Mouse (Mus musculus) lung, embryonic 14.5 days (tissue): ENCODE results near the gene Sh2b2. TPM values are rescaled to one million over a fixed set of nuclear protein-coding genes. Genes with fewer than 3 reads are reported as not detected.

ENCODE experiments used
- ATAC-seq: fragments of 200-750 bp; cut with Nextera tagmentation; 2 replicates; pipeline ENCODE4 v1.8.0; 2017; ENCODE audit warnings: mild to moderate bottlenecking, moderate TSS enrichment, moderate library complexity; ENCODE audit not compliant: insufficient read depth
- DNase-seq: peaks from one replicate; pipeline ENCODE4 v3.0.0-alpha.2; 2015
- H3K27ac ChIP-seq: fragments of 300-500 bp; sonication (generic); 2 replicates; pipeline ENCODE4 v1.5.1; 2014; ENCODE audit warnings: low read depth, mild to moderate bottlenecking, moderate library complexity
- H3K27me3 ChIP-seq: fragments of 300-500 bp; sonication (generic); 2 replicates; pipeline ENCODE4 v1.6.1; 2014; ENCODE audit warnings: low read length, control low read depth; ENCODE audit not compliant: insufficient read depth
- H3K36me3 ChIP-seq: fragments of 300-500 bp; sonication (generic); 2 replicates; pipeline ENCODE4 v1.6.1; 2014; ENCODE audit warnings: control low read depth; ENCODE audit not compliant: insufficient read depth
- H3K4me1 ChIP-seq: fragments of 300-500 bp; sonication (generic); 2 replicates; pipeline ENCODE4 v1.6.1; 2014; ENCODE audit warnings: antibody characterized with exemption, control low read depth; ENCODE audit not compliant: insufficient read depth
- H3K4me2 ChIP-seq: fragments of 300-500 bp; sonication (generic); 2 replicates; pipeline ENCODE4 v1.6.1; 2014; ENCODE audit warnings: mild to moderate bottlenecking
- H3K4me3 ChIP-seq: fragments of 300-500 bp; sonication (generic); 2 replicates; pipeline ENCODE4 v1.5.1; 2014; ENCODE audit warnings: low read depth, low read length
- H3K9ac ChIP-seq: fragments of 300-500 bp; sonication (generic); 2 replicates; pipeline ENCODE4 v1.6.1; 2014
- H3K9me3 ChIP-seq: fragments of 300-500 bp; sonication (generic); 2 replicates; pipeline ENCODE4 v1.6.1; 2016; ENCODE audit warnings: low read depth, low read length, control low read depth
- CTCF ChIP-seq: IDR thresholded peaks from 2 replicates; pipeline ENCODE4 v1.5.1; 2016; ENCODE audit warnings: antibody characterized with exemption, low read depth
- WGBS: fragments of 180-500 bp; shearing (Covaris S2); extraction: QIAGEN DNeasy Blood & Tissue Kit; methylation state at CpG from one replicate; pipeline ENCODE4 v1.1.7; 2014; 5-methylcytosine and 5-hydroxymethylcytosine counted together
- polyA plus RNA-seq: library from polyadenylated mRNA; unstranded; fragments of >200 nt; fragmentation: Nextera tagmentation; extraction: Ambion mirVana; gene quantifications from 2 replicates; pipeline ENCODE4 v1.2.1, GENCODE M21; 2014

Sh2b2 gene
- polyA plus RNA-seq, 1 experiment from 2014 or later: 5.9 TPM

DNA sequence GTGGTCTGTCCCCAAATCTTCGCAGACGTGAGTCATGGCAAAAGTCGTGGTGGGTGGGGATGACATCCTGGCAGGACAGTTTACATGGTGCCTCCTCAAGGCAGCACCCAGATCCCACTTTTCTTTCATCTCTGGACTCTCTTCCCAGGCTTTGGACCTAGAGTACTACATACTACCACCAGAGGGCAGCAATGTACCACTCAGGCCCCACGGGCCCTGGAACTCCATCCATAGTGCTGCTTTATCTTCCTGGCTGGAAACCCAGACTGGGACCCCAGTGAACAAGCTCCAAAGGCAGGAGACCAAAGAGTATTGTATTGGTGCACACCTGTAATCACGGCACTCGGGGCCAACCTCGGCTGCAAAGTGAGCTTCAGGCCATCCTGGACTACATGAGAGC is 44.5 kb downstream of the Sh2b2 start:
- peak; percentile 21; the same call in 1 of the 2 replicates for ATAC-seq
- peak; percentile 93 for DNase-seq
- Histone ChIP-seq H3K4me2 (no peak overlapping the region), H3K9me3 (no peaks in the 10 kb centered on the region), H3K4me3 (no peak overlapping the region), H3K27me3 (no peaks in the 10 kb centered on the region), H3K9ac (no peak overlapping the region), H3K27ac (no peak overlapping the region), H3K36me3 (peaks cover 2% of the 10 kb centered on the region; the same call in 1 of the 2 replicates), H3K4me1 (0 out of 2 replicates have a peak, but pooled peaks cover 5% of the 10 kb centered on the region)
- 34% methylated on average over 7 of the region's 7 CpGs for WGBS
- TF ChIP-seq CTCF: peak; percentile 93

DNA sequence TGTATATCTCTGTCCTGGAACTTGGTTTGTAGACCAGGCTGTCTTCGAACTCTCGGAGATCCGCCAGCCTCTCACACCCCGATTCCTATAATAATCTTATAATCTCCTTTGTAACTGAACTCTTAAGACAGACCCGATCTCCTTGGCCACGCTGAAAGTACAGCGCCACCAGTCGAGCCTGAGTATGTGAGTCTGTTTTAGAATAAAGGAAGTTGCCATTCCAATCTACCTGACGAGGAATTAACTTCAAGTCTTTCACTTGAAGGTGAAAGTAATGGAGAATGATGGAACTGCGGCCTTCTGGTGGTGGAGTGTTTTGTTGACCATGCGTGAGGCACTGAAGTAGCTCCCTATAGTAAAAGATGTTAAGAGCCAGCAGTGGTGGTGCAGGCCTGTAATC is 46.8 kb downstream of the Sh2b2 start:
- ATAC-seq: no peak
- WGBS: 28% methylated on average over 11 of the region's 11 CpGs
- H3K9ac ChIP-seq: peak overlapping the region; percentile 92
- H3K9me3 ChIP-seq: no peaks in the 10 kb centered on the region
- TF ChIP-seq CTCF: no peak
- peak overlapping the region; percentile 94 for H3K4me2 ChIP-seq
- 0 out of 2 replicates have a peak, but pooled peaks cover 5% of the 10 kb centered on the region for H3K4me1 ChIP-seq
- DNase-seq: peak; percentile 38
- H3K27ac ChIP-seq: peak overlapping the region; percentile 76
- peaks cover 25% of the 10 kb centered on the region for H3K36me3 ChIP-seq
- H3K27me3 ChIP-seq: no peaks in the 10 kb centered on the region
- H3K4me3 ChIP-seq: peak overlapping the region; percentile 97

DNA sequence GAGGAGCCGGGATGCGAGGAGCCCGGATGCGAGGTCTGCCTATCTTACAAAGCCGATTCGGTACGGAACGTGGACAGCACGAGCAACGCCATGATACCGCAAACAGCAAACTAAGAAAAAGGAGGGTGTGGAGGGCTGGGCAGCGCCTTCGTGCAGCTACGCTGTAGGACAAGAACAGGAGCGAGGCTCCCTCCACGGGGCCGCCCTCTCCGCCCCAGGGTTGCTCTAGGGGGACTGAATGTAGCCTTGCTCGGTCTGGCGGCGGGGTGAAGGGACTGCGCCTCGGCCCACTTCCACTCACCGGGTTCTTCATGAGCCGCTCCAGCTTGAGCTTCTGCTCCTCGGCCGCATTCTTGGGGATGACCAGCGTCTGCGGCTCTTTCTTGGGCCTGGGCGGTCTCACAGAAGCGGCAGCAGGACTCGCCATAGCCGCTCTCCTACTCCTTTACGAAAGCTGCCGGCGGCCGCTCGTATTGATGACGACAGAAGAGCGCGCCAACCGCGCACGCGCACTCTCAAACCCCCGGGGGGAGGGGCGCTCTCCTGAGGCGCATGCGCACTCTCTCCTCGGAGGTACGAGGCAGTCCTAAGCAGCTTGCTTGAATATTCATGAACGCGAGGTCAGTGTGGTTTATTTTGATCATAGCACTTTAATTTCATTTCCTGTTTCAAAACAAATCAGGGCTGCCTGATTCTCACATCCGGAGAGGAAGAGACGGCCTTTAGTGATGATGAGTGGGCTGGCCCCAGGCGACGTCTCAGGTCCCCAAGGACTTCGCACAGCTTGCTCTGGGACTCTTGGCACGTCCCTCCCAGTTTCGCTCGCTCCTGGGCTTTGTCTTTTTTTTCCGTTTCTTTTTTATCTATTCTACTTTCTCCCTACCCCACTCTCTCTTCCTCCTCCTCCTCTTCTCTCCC is 47.6 kb downstream of the Sh2b2 start, which contains the start of gene Prkrip1:
Prkrip1 (minus strand) TSS at position 490 of the 918 bp plus-strand sequence.
- DNase-seq: peak; percentile 98
- peaks cover 33% of the 10 kb centered on the region for H3K36me3 ChIP-seq
- peak within 1 kb of the TSS; percentile 97 for H3K4me3 ChIP-seq
- peak; percentile 86 for ATAC-seq
- TF ChIP-seq CTCF: no peak
- H3K9me3 ChIP-seq: no peaks in the 10 kb centered on the region
- peak within 1 kb of the TSS; percentile 92 for H3K9ac ChIP-seq
- no peaks in the 10 kb centered on the region for H3K27me3 ChIP-seq
- H3K4me1 ChIP-seq: 0 out of 2 replicates have a peak, but pooled peaks cover 5% of the 10 kb centered on the region
- peak within 1 kb of the TSS; percentile 94 for H3K4me2 ChIP-seq
- H3K27ac ChIP-seq: peak within 1 kb of the TSS; percentile 76
- WGBS: under 1% methylated on average over 62 of the region's 62 CpGs

DNA sequence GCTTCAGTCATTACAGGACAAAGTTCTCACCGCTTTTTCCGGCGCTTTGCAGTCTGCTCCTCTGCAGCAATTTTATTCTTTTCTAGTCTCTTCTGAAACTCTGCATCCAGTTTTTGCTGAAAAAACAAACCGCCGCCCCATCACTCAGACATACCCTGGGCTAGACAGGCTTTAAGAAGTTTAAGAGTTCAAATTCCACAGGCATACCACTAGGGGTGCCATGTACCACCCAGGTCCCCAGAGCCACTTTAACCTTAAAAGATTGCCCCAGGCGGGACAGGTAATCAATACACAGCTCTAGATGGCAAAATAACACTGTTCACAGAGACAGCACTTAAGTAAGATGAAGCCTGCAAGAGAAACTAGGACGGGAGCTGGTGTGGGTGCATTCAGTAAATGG is 54.5 kb downstream of the Sh2b2 start:
- peak; percentile 22 for TF ChIP-seq CTCF
- no peak overlapping the region for H3K9ac ChIP-seq
- no peak overlapping the region for H3K4me3 ChIP-seq
- H3K27me3 ChIP-seq: no peaks in the 10 kb centered on the region
- ATAC-seq (no peak), DNase-seq (no peak)
- peaks cover 94% of the 10 kb centered on the region for H3K36me3 ChIP-seq
- H3K27ac ChIP-seq: no peak overlapping the region
- H3K4me1 ChIP-seq: no peaks in the 10 kb centered on the region
- WGBS: 84% methylated on average over 7 of the region's 7 CpGs
- H3K4me2 ChIP-seq: no peak overlapping the region
- no peaks in the 10 kb centered on the region for H3K9me3 ChIP-seq

DNA sequence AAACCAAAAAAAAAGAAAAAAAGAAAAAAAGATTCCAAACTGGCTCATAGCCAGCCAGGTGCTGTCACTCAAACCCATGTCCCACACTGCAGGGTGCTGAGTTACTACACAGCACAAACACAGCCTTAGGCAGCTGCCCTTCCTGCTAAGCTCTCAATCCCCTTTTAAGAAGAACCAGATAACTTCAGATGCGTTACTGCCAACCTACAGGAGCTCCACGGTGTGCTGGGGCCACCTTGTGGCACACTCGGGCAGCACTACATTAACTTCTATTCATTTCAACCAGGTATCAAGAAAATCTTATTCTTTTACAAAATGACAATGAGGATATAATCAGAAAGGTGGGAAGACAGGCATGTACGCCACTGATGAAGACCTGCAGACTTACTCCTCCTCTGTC is 59.6 kb downstream of the Sh2b2 start:
- Histone ChIP-seq H3K27me3 (no peaks in the 10 kb centered on the region), H3K4me1 (no peaks in the 10 kb centered on the region), H3K4me3 (no peak overlapping the region), H3K4me2 (no peak overlapping the region), H3K9ac (no peak overlapping the region), H3K27ac (no peak overlapping the region), H3K9me3 (no peaks in the 10 kb centered on the region), H3K36me3 (peaks cover 81% of the 10 kb centered on the region)
- DNase-seq (peak; percentile 69), ATAC-seq (no peak; the same call in 1 of the 2 replicates)
- TF ChIP-seq CTCF: peak; percentile 82
- 42% methylated on average over 4 of the region's 4 CpGs for WGBS

DNA sequence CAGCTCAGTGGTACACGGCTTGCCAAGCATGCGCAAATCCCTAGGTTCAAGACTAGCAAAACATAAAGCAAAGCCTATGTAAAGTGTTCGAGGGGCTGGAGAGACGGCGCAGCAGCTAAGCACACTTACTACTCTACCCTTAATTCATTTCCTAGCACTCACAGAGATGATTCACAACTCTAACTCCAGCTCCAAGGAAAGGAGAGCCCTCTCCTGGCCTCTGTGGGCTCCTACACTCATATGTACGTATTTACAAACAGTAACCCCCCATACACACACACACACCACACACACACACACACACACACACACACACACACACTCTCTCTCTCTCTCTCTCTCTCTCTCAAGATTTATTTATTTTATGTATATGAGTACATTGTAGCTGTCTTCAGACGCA is 62.6 kb downstream of the Sh2b2 start:
- WGBS: 89% methylated on average over 7 of the region's 7 CpGs
- ATAC-seq: no peak
- 0 out of 2 replicates have a peak, but pooled peaks have one; percentile 5 for TF ChIP-seq CTCF

DNA sequence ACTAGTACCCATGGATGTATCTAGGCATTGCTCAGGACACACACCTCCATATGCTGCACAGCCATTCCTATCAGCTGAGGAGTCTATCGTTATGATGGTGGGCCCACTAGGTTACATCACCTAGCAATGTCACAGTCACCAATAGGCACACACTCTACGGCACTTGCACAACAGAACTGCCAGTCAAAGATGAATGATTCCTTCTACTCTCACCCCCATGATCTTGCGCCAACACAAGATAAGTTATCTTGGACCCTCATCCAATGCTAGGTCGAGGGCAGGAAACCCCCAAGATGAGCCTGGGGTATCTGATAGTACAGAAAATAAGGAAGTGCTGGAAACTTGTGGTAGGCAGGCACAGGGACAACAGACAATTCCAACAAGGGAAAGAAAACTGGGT is 63.5 kb downstream of the Sh2b2 start:
- Histone ChIP-seq H3K9me3 (no peaks in the 10 kb centered on the region), H3K4me1 (no peaks in the 10 kb centered on the region), H3K27ac (no peak overlapping the region), H3K4me2 (no peak overlapping the region), H3K27me3 (no peaks in the 10 kb centered on the region), H3K4me3 (no peak overlapping the region), H3K9ac (no peak overlapping the region), H3K36me3 (peaks cover 81% of the 10 kb centered on the region)
- no peak for DNase-seq
- ATAC-seq: no peak
- no peak for TF ChIP-seq CTCF
- 82% methylated on average over 4 of the region's 4 CpGs for WGBS

More for the DNA sequence above, 62.6 kb downstream of the Sh2b2 start:
- Histone ChIP-seq H3K27ac (no peak overlapping the region), H3K4me1 (no peaks in the 10 kb centered on the region), H3K9ac (no peak overlapping the region), H3K4me2 (no peak overlapping the region), H3K36me3 (peaks cover 81% of the 10 kb centered on the region), H3K27me3 (no peaks in the 10 kb centered on the region), H3K4me3 (no peak overlapping the region), H3K9me3 (no peaks in the 10 kb centered on the region)
- DNase-seq: no peak
